Mouse (Mus musculus): ENCODE results near the gene BB287469. TPM values are rescaled to one million over a fixed set of nuclear protein-coding genes. Genes with fewer than 3 reads are reported as not detected.
"Not testable (repeated sequence)": the region's sequence is repeated elsewhere in the genome, so short reads cannot be mapped to it uniquely, and the experiment has no call there.

BB287469 gene
- polyA plus RNA-seq, 1 experiment from 2014 or later = not detected

- 80% methylated on average over 2 of the region's 2 CpGs for WGBS
- H3K9ac ChIP-seq (ENCODE audit: low read length); H3K36me3 ChIP-seq (ENCODE audit: control insufficient read depth, insufficient read depth, low read length); H3K4me3 ChIP-seq (replicated peaks; ENCODE audit: low read length); ATAC-seq (ENCODE audit: insufficient read depth, low FRiP score); H3K27ac ChIP-seq (ENCODE audit: low read length); H3K9me3 ChIP-seq (replicated peaks; ENCODE audit: control insufficient read depth, low read length); H3K4me2 ChIP-seq (ENCODE audit: low read depth, low read length); H3K27me3 ChIP-seq (ENCODE audit: control insufficient read depth, insufficient read depth, low read length); H3K4me1 ChIP-seq (ENCODE audit: control insufficient read depth, insufficient read depth, low read length): not testable (repeated sequence)
Observed at GRCm38 (mm10) chr12:87864048-87864447, 47.7 kb downstream of the BB287469 start.

Other genes starting within 250 kb of the BB287469 start
- gene Oog1, start 213.9 kb upstream of the BB287469 start, polyA plus RNA-seq (2015; fragmentation: Nextera tagmentation; extraction: Ambion mirVana) = not detected in 2 replicates
- not detected in 2 replicates for gene Gm4027, start 197.7 kb upstream of the BB287469 start, polyA plus RNA-seq (2015; fragmentation: Nextera tagmentation; extraction: Ambion mirVana)
- gene Gm16381, start 172.0 kb upstream of the BB287469 start, polyA plus RNA-seq (2015; fragmentation: Nextera tagmentation; extraction: Ambion mirVana) = not detected in 2 replicates
- not detected in 2 replicates for gene Gm21319, start 40.8 kb upstream of the BB287469 start, polyA plus RNA-seq (2015; fragmentation: Nextera tagmentation; extraction: Ambion mirVana)
- gene Gm21936, start 21.1 kb upstream of the BB287469 start, polyA plus RNA-seq (2015; fragmentation: Nextera tagmentation; extraction: Ambion mirVana) = not detected in 2 replicates
- gene Gm2001, start 25.8 kb downstream of the BB287469 start, polyA plus RNA-seq (2015; fragmentation: Nextera tagmentation; extraction: Ambion mirVana) = not detected in 2 replicates
- gene Gm2016, start 57.5 kb downstream of the BB287469 start, polyA plus RNA-seq (2015; fragmentation: Nextera tagmentation; extraction: Ambion mirVana) = not detected in 2 replicates
- not detected in 2 replicates for gene Gm2022, start 78.8 kb downstream of the BB287469 start, polyA plus RNA-seq (2015; fragmentation: Nextera tagmentation; extraction: Ambion mirVana)
- not detected in 2 replicates for gene Gm2035, start 103.3 kb downstream of the BB287469 start, polyA plus RNA-seq (2015; fragmentation: Nextera tagmentation; extraction: Ambion mirVana)
- gene Gm2042, start 137.5 kb downstream of the BB287469 start, polyA plus RNA-seq (2015; fragmentation: Nextera tagmentation; extraction: Ambion mirVana) = not detected in 2 replicates
- gene Gm2075, start 195.3 kb downstream of the BB287469 start, polyA plus RNA-seq (2015; fragmentation: Nextera tagmentation; extraction: Ambion mirVana) = not detected in 2 replicates
- not detected in 2 replicates for gene Gm6803, start 202.2 kb downstream of the BB287469 start, polyA plus RNA-seq (2015; fragmentation: Nextera tagmentation; extraction: Ambion mirVana)
- not detected in 2 replicates for gene Gm2056, start 210.4 kb downstream of the BB287469 start, polyA plus RNA-seq (2015; fragmentation: Nextera tagmentation; extraction: Ambion mirVana)